Mouse (Mus musculus): ENCODE data around the gene Mdm1. TPM values are rescaled to one million over a fixed set of nuclear protein-coding genes. Genes with fewer than 3 reads are reported as not detected.
"Not testable (repeated sequence)": the region's sequence is repeated elsewhere in the genome, so short reads cannot be mapped to it uniquely, and the experiment has no call there.

The Mdm1 gene
- polyA plus RNA-seq, 2 experiments: 6.8 to 8.4 TPM

- H3K27me3 ChIP-seq (ENCODE audit: control insufficient read depth, insufficient read depth, low read length): no peaks in the 10 kb centered on the region
- no peak for TF ChIP-seq CTCF (IDR thresholded peaks at IDR 0.05; ENCODE audit: low read depth)
- no peak for TF ChIP-seq EP300 (IDR thresholded peaks at IDR 0.05; ENCODE audit: low read depth)
- DNase-seq (ENCODE audit: low read depth in 3 of 3, low spot score in 3 of 3): no peak
- no peak overlapping the region for H3K4me3 ChIP-seq (ENCODE audit: insufficient read depth in 1 of 2, low read depth in 2 of 2, low read length in 2 of 2)
- no peak overlapping the region for H3K9ac ChIP-seq (replicated peaks)
- H3K4me2 ChIP-seq (ENCODE audit: low read depth): no peak overlapping the region
- H3K36me3 ChIP-seq (replicated peaks; ENCODE audit: control insufficient read depth, insufficient read depth, low read depth): no peaks in the 10 kb centered on the region
- ATAC-seq (ENCODE audit: insufficient read depth): no peak
- no peak overlapping the region for H3K27ac ChIP-seq
- no peaks in the 10 kb centered on the region for H3K4me1 ChIP-seq (replicated peaks; ENCODE audit: control insufficient read depth in 2 of 2, insufficient read depth in 2 of 2, low read length in 1 of 2)
- H3K9me3 ChIP-seq (ENCODE audit: control insufficient read depth, low read length): no peaks in the 10 kb centered on the region
- WGBS (ENCODE audit: insufficient replicate concordance): 66% methylated on average over 3 of the region's 3 CpGs
Observed at GRCm38 (mm10) chr10:118172876-118173275, 31.3 kb downstream of the Mdm1 start.

GRCm38 (mm10) chr10:118175542-118175941, 33.9 kb downstream of the Mdm1 start:
- not testable (repeated sequence) for H3K9ac ChIP-seq (replicated peaks); H3K27me3 ChIP-seq (ENCODE audit: control insufficient read depth, insufficient read depth, low read length); H3K36me3 ChIP-seq (replicated peaks; ENCODE audit: control insufficient read depth, insufficient read depth, low read depth); H3K27ac ChIP-seq; H3K9me3 ChIP-seq (ENCODE audit: control insufficient read depth, low read length); H3K4me1 ChIP-seq (replicated peaks; ENCODE audit: control insufficient read depth in 2 of 2, insufficient read depth in 2 of 2, low read length in 1 of 2); H3K4me2 ChIP-seq (ENCODE audit: low read depth); DNase-seq (ENCODE audit: low read depth in 3 of 3, low spot score in 3 of 3); H3K4me3 ChIP-seq (ENCODE audit: insufficient read depth in 1 of 2, low read depth in 2 of 2, low read length in 2 of 2); ATAC-seq (ENCODE audit: insufficient read depth)
- 10% methylated on average over 4 of the region's 4 CpGs for WGBS (ENCODE audit: insufficient replicate concordance)

- H3K9me3 ChIP-seq (ENCODE audit: control insufficient read depth, low read length): no peaks in the 10 kb centered on the region
- ATAC-seq (ENCODE audit: insufficient read depth): no peak
- 18% methylated on average over 10 of the region's 10 CpGs for WGBS (ENCODE audit: insufficient replicate concordance)
Observed at GRCm38 (mm10) chr10:118178735-118179151, 37.1 kb downstream of the Mdm1 start.

GRCm38 (mm10) chr10:118179265-118179664, 37.7 kb downstream of the Mdm1 start:
- TF ChIP-seq CTCF (IDR thresholded peaks at IDR 0.05; ENCODE audit: low read depth): no peak
- TF ChIP-seq EP300 (IDR thresholded peaks at IDR 0.05; ENCODE audit: low read depth): no peak
- DNase-seq (ENCODE audit: low read depth in 3 of 3, low spot score in 3 of 3) (no peak), ATAC-seq (ENCODE audit: insufficient read depth) (no peak)
- H3K4me3 ChIP-seq (ENCODE audit: insufficient read depth in 1 of 2, low read depth in 2 of 2, low read length in 2 of 2): no peak overlapping the region
- H3K9me3 ChIP-seq (ENCODE audit: control insufficient read depth, low read length): no peaks in the 10 kb centered on the region
- no peak overlapping the region for H3K27ac ChIP-seq
- H3K36me3 ChIP-seq (replicated peaks; ENCODE audit: control insufficient read depth, insufficient read depth, low read depth): no peaks in the 10 kb centered on the region
- no peak overlapping the region for H3K4me2 ChIP-seq (ENCODE audit: low read depth)
- no peaks in the 10 kb centered on the region for H3K4me1 ChIP-seq (replicated peaks; ENCODE audit: control insufficient read depth in 2 of 2, insufficient read depth in 2 of 2, low read length in 1 of 2)
- H3K27me3 ChIP-seq (ENCODE audit: control insufficient read depth, insufficient read depth, low read length): no peaks in the 10 kb centered on the region
- 55% methylated on average over 11 of the region's 11 CpGs for WGBS (ENCODE audit: insufficient replicate concordance)
- no peak overlapping the region for H3K9ac ChIP-seq (replicated peaks)

More at GRCm38 (mm10) chr10:118178735-118179151, 37.1 kb downstream of the Mdm1 start:
- no peak for DNase-seq (ENCODE audit: low read depth in 3 of 3, low spot score in 3 of 3)
- no peaks in the 10 kb centered on the region for H3K27me3 ChIP-seq (ENCODE audit: control insufficient read depth, insufficient read depth, low read length)
- no peak overlapping the region for H3K27ac ChIP-seq
- H3K4me3 ChIP-seq (ENCODE audit: insufficient read depth in 1 of 2, low read depth in 2 of 2, low read length in 2 of 2): no peak overlapping the region
- H3K36me3 ChIP-seq (replicated peaks; ENCODE audit: control insufficient read depth, insufficient read depth, low read depth): no peaks in the 10 kb centered on the region
- H3K4me2 ChIP-seq (ENCODE audit: low read depth): no peak overlapping the region
- H3K4me1 ChIP-seq (replicated peaks; ENCODE audit: control insufficient read depth in 2 of 2, insufficient read depth in 2 of 2, low read length in 1 of 2): no peaks in the 10 kb centered on the region
- no peak for TF ChIP-seq EP300 (IDR thresholded peaks at IDR 0.05; ENCODE audit: low read depth)
- TF ChIP-seq CTCF (IDR thresholded peaks at IDR 0.05; ENCODE audit: low read depth): no peak
- no peak overlapping the region for H3K9ac ChIP-seq (replicated peaks)

- H3K4me1 ChIP-seq (replicated peaks; ENCODE audit: control insufficient read depth in 2 of 2, insufficient read depth in 2 of 2, low read length in 1 of 2); H3K36me3 ChIP-seq (replicated peaks; ENCODE audit: control insufficient read depth, insufficient read depth, low read depth); H3K27ac ChIP-seq; H3K27me3 ChIP-seq (ENCODE audit: control insufficient read depth, insufficient read depth, low read length); ATAC-seq (ENCODE audit: insufficient read depth); DNase-seq (ENCODE audit: low read depth in 3 of 3, low spot score in 3 of 3); H3K9ac ChIP-seq (replicated peaks); H3K9me3 ChIP-seq (ENCODE audit: control insufficient read depth, low read length); H3K4me3 ChIP-seq (ENCODE audit: insufficient read depth in 1 of 2, low read depth in 2 of 2, low read length in 2 of 2); H3K4me2 ChIP-seq (ENCODE audit: low read depth): not testable (repeated sequence)
- WGBS (ENCODE audit: insufficient replicate concordance): 20% methylated on average over 3 of the region's 3 CpGs
Observed at GRCm38 (mm10) chr10:118195150-118195549, 53.5 kb downstream of the Mdm1 start.

GRCm38 (mm10) chr10:118204642-118205041, 63.0 kb downstream of the Mdm1 start, which contains the start of gene Il22:
TSS of gene Il22 (plus strand) at chr10:118204942.
- H3K27me3 ChIP-seq (ENCODE audit: control insufficient read depth, insufficient read depth, low read length): no peaks in the 10 kb centered on the region
- no peak for TF ChIP-seq CTCF (IDR thresholded peaks at IDR 0.05; ENCODE audit: low read depth)
- no peaks in the 10 kb centered on the region for H3K9me3 ChIP-seq (ENCODE audit: control insufficient read depth, low read length)
- 64% methylated on average over 4 of the region's 4 CpGs for WGBS (ENCODE audit: insufficient replicate concordance)
- H3K4me1 ChIP-seq (replicated peaks; ENCODE audit: control insufficient read depth in 2 of 2, insufficient read depth in 2 of 2, low read length in 1 of 2): no peaks in the 10 kb centered on the region
- ATAC-seq (ENCODE audit: insufficient read depth) (no peak), DNase-seq (ENCODE audit: low read depth in 3 of 3, low spot score in 3 of 3) (no peak)
- H3K9ac ChIP-seq (replicated peaks): no peak within 1 kb of the TSS
- H3K4me3 ChIP-seq (ENCODE audit: insufficient read depth in 1 of 2, low read depth in 2 of 2, low read length in 2 of 2): no peak within 1 kb of the TSS
- H3K4me2 ChIP-seq (ENCODE audit: low read depth): no peak within 1 kb of the TSS
- H3K36me3 ChIP-seq (replicated peaks; ENCODE audit: control insufficient read depth, insufficient read depth, low read depth): no peaks in the 10 kb centered on the region
- H3K27ac ChIP-seq: no peak within 1 kb of the TSS

- not testable (repeated sequence) for H3K27ac ChIP-seq; H3K4me3 ChIP-seq (ENCODE audit: insufficient read depth in 1 of 2, low read depth in 2 of 2, low read length in 2 of 2); H3K9ac ChIP-seq (replicated peaks); H3K4me1 ChIP-seq (replicated peaks; ENCODE audit: control insufficient read depth in 2 of 2, insufficient read depth in 2 of 2, low read length in 1 of 2); H3K36me3 ChIP-seq (replicated peaks; ENCODE audit: control insufficient read depth, insufficient read depth, low read depth); H3K9me3 ChIP-seq (ENCODE audit: control insufficient read depth, low read length); ATAC-seq (ENCODE audit: insufficient read depth); H3K27me3 ChIP-seq (ENCODE audit: control insufficient read depth, insufficient read depth, low read length); DNase-seq (ENCODE audit: low read depth in 3 of 3, low spot score in 3 of 3); H3K4me2 ChIP-seq (ENCODE audit: low read depth)
- WGBS (ENCODE audit: insufficient replicate concordance): 58% methylated on average over 2 of the region's 4 CpGs
Observed at GRCm38 (mm10) chr10:118215719-118216393, 74.2 kb downstream of the Mdm1 start.

All from liver, embryonic 14.5 days (tissue).